Mouse (Mus musculus): Measurements from ENCODE around the gene Arid1b. TPM values are rescaled to one million over a fixed set of nuclear protein-coding genes. Genes with fewer than 3 reads are reported as not detected.

The Arid1b gene
- polyA plus RNA-seq (2012; ENCODE audit: insufficient read depth, low replicate concordance), result 13.3 and 27.6 TPM in 2 replicates

DNA sequence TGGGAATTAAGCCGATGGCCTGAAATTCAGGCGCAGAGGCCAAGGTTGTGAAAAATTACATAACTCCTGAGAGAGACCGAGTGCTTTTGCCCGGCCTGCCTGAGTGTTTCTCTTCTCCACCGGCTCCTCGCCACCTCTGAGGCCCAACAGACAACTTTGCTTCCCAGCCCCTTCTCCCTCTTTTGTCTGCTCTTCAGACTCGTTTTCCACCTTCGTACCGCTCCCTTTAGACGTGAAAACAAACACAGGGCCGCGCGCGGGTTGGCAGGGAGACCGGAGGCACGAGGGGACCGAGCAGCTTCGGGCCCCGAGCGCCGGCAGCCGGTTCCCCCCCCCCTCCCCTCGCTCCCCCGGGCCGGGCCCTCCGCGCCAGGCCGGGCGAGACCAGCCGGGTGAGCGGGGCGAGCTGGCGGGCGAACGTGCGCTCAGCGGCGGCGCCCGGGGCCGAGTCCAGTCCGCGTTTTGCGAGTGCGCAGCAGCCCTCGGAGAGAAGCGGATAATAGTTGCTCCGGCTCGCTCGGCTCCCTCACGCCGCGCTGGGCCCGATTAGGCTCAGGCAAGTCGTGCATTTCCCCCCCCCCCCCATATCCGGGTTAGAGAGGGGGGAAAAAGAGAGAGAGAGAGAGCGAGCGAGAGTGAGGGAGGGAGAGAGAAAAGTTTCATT is at the start of gene Arid1b:
TSS of gene Arid1b (plus strand) at position 493 of the 664 bp plus-strand sequence.
- Histone ChIP-seq H3K4me3 (replicated peaks) (peak within 1 kb of the TSS; percentile 93), H3K36me3 (replicated peaks; ENCODE audit: low read length) (no peaks in the 10 kb centered on the region), H3K4me1 (peaks cover 23% of the 10 kb centered on the region), H3K27me3 (replicated peaks) (no peaks in the 10 kb centered on the region), H3K9me3 (no peaks in the 10 kb centered on the region)
- TF ChIP-seq GATA1 (IDR thresholded peaks at IDR 0.05; ENCODE audit: borderline replicate concordance, low read length) (no peak), FLI1 (IDR thresholded peaks at IDR 0.05; ENCODE audit: low read length) (no peak)

DNA sequence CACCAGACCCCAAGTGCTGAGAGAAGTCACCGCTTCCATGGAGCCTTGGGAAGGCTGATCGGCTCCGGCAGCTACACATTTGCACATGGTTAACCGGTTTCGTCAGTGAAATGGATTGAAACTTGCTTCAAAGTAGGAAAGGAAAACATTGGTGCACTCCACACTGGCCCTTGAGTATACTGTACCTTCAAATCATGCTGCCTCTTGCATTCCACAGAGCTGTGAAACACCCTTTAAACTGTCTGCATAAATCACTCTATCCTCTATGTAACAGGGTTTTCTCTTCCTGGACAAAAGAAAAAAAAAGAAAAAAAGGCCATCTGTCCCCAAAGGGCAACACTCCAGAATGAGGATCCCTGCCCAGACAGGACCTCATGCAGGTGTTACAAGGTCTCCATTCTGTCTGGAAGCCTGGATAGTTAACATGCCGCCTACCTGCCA is 48.8 kb upstream of the Arid1b start:
- TF ChIP-seq FLI1 (IDR thresholded peaks at IDR 0.05; ENCODE audit: low read length) (no peak), GATA1 (IDR thresholded peaks at IDR 0.05; ENCODE audit: borderline replicate concordance, low read length) (no peak)
- H3K36me3 ChIP-seq (replicated peaks; ENCODE audit: low read length), result no peaks in the 10 kb centered on the region
- H3K4me3 ChIP-seq (replicated peaks), result no peak overlapping the region
- H3K4me1 ChIP-seq, result peaks cover 20% of the 10 kb centered on the region
- no peaks in the 10 kb centered on the region for H3K9me3 ChIP-seq
- H3K27me3 ChIP-seq (replicated peaks), result peaks cover 11% of the 10 kb centered on the region

GRCm38 (mm10) chr17:4945871-4946331 is 48.2 kb upstream of the Arid1b start:
- Histone ChIP-seq H3K9me3 (no peaks in the 10 kb centered on the region), H3K4me3 (replicated peaks) (peak overlapping the region; percentile 89), H3K4me1 (peaks cover 17% of the 10 kb centered on the region), H3K36me3 (replicated peaks; ENCODE audit: low read length) (no peaks in the 10 kb centered on the region), H3K27me3 (replicated peaks) (peaks cover 9% of the 10 kb centered on the region)
- TF ChIP-seq FLI1 (IDR thresholded peaks at IDR 0.05; ENCODE audit: low read length), result no peak
- no peak for TF ChIP-seq GATA1 (IDR thresholded peaks at IDR 0.05; ENCODE audit: borderline replicate concordance, low read length)

DNA sequence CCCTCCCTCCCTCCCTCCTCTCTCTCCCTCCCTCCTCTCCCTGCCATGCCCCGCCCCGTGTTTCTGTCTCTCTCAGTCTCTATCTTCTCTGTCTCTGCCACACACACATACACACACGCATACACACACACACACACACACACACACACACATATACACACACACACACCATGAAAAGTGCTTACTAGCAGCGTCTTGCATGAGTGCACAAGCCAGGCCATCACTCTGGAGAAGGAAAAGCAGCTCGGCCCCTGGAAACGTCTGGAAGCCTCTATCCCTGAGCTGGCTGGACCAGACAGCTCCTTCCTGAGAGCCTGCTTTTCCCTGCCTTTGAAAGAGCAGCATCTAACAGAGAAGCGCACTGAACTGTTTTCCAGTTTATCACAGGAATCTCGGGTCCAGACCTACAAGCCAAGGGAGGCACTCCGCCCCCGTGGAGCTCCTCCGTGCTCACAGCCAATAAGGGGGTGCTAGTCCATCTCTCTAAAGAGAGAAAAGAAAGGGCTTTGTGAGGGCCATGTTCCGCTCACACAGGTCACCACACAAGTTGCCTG is 47.6 kb upstream of the Arid1b start:
- peak overlapping the region; percentile 50 for H3K4me3 ChIP-seq (replicated peaks)
- TF ChIP-seq GATA1 (IDR thresholded peaks at IDR 0.05; ENCODE audit: borderline replicate concordance, low read length), result no peak
- no peak for TF ChIP-seq FLI1 (IDR thresholded peaks at IDR 0.05; ENCODE audit: low read length)
- H3K9me3 ChIP-seq, result no peaks in the 10 kb centered on the region
- H3K4me1 ChIP-seq, result peaks cover 17% of the 10 kb centered on the region
- no peaks in the 10 kb centered on the region for H3K36me3 ChIP-seq (replicated peaks; ENCODE audit: low read length)
- H3K27me3 ChIP-seq (replicated peaks), result peaks cover 8% of the 10 kb centered on the region

GRCm38 (mm10) chr17:4947013-4947412 is 47.1 kb upstream of the Arid1b start:
- TF ChIP-seq FLI1 (IDR thresholded peaks at IDR 0.05; ENCODE audit: low read length) (no peak), GATA1 (IDR thresholded peaks at IDR 0.05; ENCODE audit: borderline replicate concordance, low read length) (no peak)
- H3K9me3 ChIP-seq, result no peaks in the 10 kb centered on the region

DNA sequence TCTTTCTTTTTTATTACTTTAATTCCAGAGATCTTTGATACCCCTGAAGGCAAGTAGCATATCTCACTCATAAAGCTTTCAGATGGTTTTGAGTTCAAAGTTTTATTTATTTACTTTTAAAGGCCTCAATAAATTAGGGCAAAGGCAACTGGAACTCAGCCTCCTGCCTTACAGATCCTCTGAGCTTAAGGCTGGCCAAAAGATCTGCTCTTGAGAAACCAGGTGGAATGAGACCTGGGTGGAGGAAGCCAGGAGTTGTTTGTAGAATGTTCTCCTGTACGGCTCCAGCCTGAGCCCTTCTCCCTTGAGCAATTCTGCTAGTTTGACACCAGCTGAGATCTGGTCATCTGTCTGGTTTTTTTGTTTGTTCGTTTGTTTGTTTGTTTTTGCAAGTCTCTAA is 46.7 kb upstream of the Arid1b start:
- Histone ChIP-seq H3K4me3 (replicated peaks) (no peak overlapping the region), H3K4me1 (peaks cover 17% of the 10 kb centered on the region), H3K27me3 (replicated peaks) (peaks cover 7% of the 10 kb centered on the region), H3K36me3 (replicated peaks; ENCODE audit: low read length) (no peaks in the 10 kb centered on the region), H3K9me3 (no peaks in the 10 kb centered on the region)
- no peak for TF ChIP-seq FLI1 (IDR thresholded peaks at IDR 0.05; ENCODE audit: low read length)
- TF ChIP-seq GATA1 (IDR thresholded peaks at IDR 0.05; ENCODE audit: borderline replicate concordance, low read length), result no peak

More at GRCm38 (mm10) chr17:4947013-4947412, 47.1 kb upstream of the Arid1b start:
- Histone ChIP-seq H3K4me1 (peaks cover 17% of the 10 kb centered on the region), H3K36me3 (replicated peaks; ENCODE audit: low read length) (no peaks in the 10 kb centered on the region), H3K27me3 (replicated peaks) (peaks cover 7% of the 10 kb centered on the region), H3K4me3 (replicated peaks) (no peak overlapping the region)

- TF ChIP-seq FLI1 (IDR thresholded peaks at IDR 0.05; ENCODE audit: low read length) (no peak), GATA1 (IDR thresholded peaks at IDR 0.05; ENCODE audit: borderline replicate concordance, low read length) (no peak)
- no peaks in the 10 kb centered on the region for H3K9me3 ChIP-seq
- no peak overlapping the region for H3K4me3 ChIP-seq (replicated peaks)
- H3K27me3 ChIP-seq (replicated peaks), result peaks cover 7% of the 10 kb centered on the region
- H3K36me3 ChIP-seq (replicated peaks; ENCODE audit: low read length), result no peaks in the 10 kb centered on the region
- peaks cover 17% of the 10 kb centered on the region for H3K4me1 ChIP-seq
Observed at GRCm38 (mm10) chr17:4948501-4948900, 45.6 kb upstream of the Arid1b start.

- no peaks in the 10 kb centered on the region for H3K27me3 ChIP-seq (replicated peaks)
- H3K4me1 ChIP-seq, result no peaks in the 10 kb centered on the region
- no peak overlapping the region for H3K4me3 ChIP-seq (replicated peaks)
- H3K36me3 ChIP-seq (replicated peaks; ENCODE audit: low read length), result no peaks in the 10 kb centered on the region
- TF ChIP-seq GATA1 (IDR thresholded peaks at IDR 0.05; ENCODE audit: borderline replicate concordance, low read length) (no peak), FLI1 (IDR thresholded peaks at IDR 0.05; ENCODE audit: low read length) (no peak)
- peaks cover 6% of the 10 kb centered on the region; the same call in 1 of the 2 replicates for H3K9me3 ChIP-seq
Observed at GRCm38 (mm10) chr17:4954431-4954830, 39.7 kb upstream of the Arid1b start.

DNA sequence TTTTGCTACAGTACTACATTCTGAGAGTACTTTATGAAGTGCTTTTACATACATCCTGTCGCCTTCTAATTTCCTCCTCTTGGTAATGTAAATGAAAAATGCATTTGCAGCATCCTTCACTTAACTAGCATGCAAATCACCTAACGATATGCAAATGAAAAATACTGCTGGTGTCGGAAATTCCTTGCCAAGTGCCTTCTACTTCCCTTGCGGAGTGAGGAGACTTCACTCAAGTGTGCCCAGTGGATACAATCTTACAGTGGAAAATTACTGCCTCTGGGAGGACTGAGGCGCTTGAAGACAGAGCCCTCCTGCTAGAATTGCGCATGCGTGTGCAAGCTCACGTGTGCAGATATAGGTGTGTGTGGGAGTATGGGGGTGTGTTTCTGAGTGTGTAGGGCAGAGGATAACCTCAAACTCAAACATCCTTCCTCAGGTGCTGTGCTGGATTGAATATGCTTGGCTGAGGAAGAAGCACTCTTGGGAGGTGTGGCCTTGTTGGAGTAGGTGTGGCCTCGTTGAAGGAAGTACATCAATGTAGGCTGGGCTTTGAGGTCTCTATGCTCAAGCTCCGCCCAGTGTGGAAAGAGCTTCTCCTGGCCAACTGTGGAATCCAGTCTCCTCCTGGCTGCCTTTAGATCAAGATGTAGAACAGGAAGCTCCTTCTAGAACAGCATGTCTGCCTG is 29.8 kb upstream of the Arid1b start:
- Histone ChIP-seq H3K27me3 (replicated peaks) (peaks cover 13% of the 10 kb centered on the region), H3K9me3 (no peaks in the 10 kb centered on the region), H3K4me3 (replicated peaks) (no peak overlapping the region), H3K36me3 (replicated peaks; ENCODE audit: low read length) (no peaks in the 10 kb centered on the region), H3K4me1 (peaks cover 16% of the 10 kb centered on the region)
- no peak for TF ChIP-seq GATA1 (IDR thresholded peaks at IDR 0.05; ENCODE audit: borderline replicate concordance, low read length)
- no peak for TF ChIP-seq FLI1 (IDR thresholded peaks at IDR 0.05; ENCODE audit: low read length)

DNA sequence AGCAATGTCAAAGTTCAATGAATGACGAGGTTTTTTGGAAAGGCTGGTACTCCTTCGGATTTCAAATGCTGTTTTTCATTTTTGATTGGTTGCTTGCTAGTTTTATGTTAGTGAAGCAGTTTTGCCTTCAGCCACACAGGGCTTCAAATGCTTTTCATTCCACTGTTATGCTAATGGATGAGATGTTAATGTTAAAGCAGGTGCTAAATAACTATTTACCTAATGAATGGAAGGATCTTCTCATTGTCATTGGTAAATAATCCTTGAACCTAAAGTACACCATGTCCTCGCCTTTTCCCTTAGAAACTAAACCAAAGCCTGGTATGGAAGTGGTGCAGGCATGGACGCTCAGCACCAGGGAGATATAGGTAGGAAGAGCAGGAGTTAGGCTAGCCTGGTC is 26.9 kb upstream of the Arid1b start:
- Histone ChIP-seq H3K4me3 (replicated peaks) (no peak overlapping the region), H3K4me1 (peaks cover 16% of the 10 kb centered on the region), H3K36me3 (replicated peaks; ENCODE audit: low read length) (no peaks in the 10 kb centered on the region), H3K9me3 (no peaks in the 10 kb centered on the region), H3K27me3 (replicated peaks) (peaks cover 13% of the 10 kb centered on the region)
- TF ChIP-seq GATA1 (IDR thresholded peaks at IDR 0.05; ENCODE audit: borderline replicate concordance, low read length), result no peak
- no peak for TF ChIP-seq FLI1 (IDR thresholded peaks at IDR 0.05; ENCODE audit: low read length)

Data from megakaryocyte, embryonic 14.5 days (primary cell).